Mouse (Mus musculus) cerebellum, adult 2 months (tissue): ENCODE data around the gene Kbtbd2. TPM values are rescaled to one million over a fixed set of nuclear protein-coding genes. Genes with fewer than 3 reads are reported as not detected.

Source experiments
- DNase-seq, 2 experiments: peaks; one replicate each; pipeline ENCODE4 v3.0.0; 2021
- H3K27ac ChIP-seq: fragments of 200-500 bp; 2 replicates; pipeline ENCODE4 v1.5.1; 2012; ENCODE audit warnings: low read length, control low read depth, inconsistent platforms; ENCODE audit not compliant: insufficient read depth
- H3K27me3 ChIP-seq: fragments of 200-500 bp; 2 replicates; pipeline ENCODE4 v1.6.1; 2012; ENCODE audit warnings: inconsistent platforms, mild to moderate bottlenecking, low read length, moderate library complexity; ENCODE audit not compliant: control insufficient read depth, insufficient read depth
- H3K4me1 ChIP-seq: fragments of 200-500 bp; 2 replicates; pipeline ENCODE4 v1.6.1; 2011; ENCODE audit warnings: low read length; ENCODE audit not compliant: control insufficient read depth, insufficient read depth
- H3K4me3 ChIP-seq: fragments of 200-500 bp; replicated peaks from 2 replicates; pipeline ENCODE3; 2011; ENCODE audit warnings: mild to moderate bottlenecking, low read depth, low read length, control low read depth; ENCODE audit not compliant: insufficient read depth
- CTCF ChIP-seq: fragments of 200-500 bp; IDR thresholded peaks from 2 replicates; pipeline ENCODE4 v1.5.1; 2011; ENCODE audit warnings: low read depth, mild to moderate bottlenecking, control low read depth, low read length, moderate library complexity, borderline replicate concordance; ENCODE audit not compliant: insufficient read depth
- POLR2A ChIP-seq: fragments of 200-500 bp; IDR thresholded peaks from 2 replicates; pipeline ENCODE4 v1.6.1; 2011; ENCODE audit warnings: low read length, control low read depth, borderline replicate concordance; ENCODE audit not compliant: insufficient read depth
- WGBS: fragments of 180-500 bp; shearing (Covaris S2); methylation state at CpG from one replicate; pipeline ENCODE4 v1.1.7; 2018; 5-methylcytosine and 5-hydroxymethylcytosine counted together
- polyA plus RNA-seq: library from polyadenylated mRNA; depleted of rRNA; stranded (reverse); fragments of >200 nt; gene quantifications from 2 replicates; pipeline ENCODE4 v1.2.3, GENCODE M21; 2012; rRNA removed

Gene Kbtbd2
- polyA plus RNA-seq, 1 experiment = 34.4 TPM

DNA sequence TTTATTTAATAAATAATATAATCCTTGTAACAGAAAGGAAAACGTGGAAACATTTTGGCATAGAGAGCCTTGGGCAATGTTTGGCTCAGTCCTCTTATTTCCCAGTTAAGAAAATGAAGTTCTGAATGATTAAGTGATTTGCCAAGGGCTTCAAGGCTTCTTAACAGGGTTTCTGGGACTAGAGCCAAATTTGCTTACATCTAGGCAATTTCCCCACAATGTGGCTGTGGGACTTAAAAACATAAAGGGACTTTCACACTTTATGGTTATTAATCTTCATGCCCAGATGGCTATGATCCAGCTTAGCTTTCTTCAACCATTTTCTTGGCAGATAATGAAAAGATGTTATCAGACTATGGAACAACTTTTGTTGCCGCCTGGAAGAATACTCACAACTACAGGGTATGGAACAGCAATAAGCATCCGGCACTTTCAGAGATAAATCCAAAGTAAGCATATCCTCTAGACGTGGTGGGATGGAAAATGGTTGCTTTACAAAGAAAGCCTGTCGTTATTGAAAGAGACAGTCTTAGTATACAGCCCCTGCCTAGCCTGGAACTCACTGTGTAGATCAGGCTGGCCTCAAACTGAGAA, 51.6 kb downstream of the Kbtbd2 start:
- 24% methylated on average over 5 of the region's 5 CpGs for WGBS
- DNase-seq = no peak

DNA sequence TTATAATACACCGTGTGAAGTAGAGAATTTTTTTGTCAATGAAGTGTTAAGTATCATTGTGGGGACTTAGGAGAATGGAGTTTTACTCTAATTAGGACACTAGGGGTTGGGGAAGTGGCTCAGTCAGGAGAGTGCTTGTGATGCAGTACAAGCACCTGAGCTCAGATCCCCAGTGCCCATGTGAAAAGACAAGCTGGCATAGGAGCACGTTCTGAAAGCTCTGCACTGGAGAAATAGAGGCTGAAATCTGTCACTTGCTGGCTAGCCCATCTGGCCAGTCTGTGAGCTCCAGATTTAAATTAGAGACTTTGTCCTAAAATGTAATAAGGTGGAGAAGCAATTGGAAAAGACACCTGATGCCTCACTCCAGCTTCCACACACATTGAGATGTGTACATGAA, 65.1 kb downstream of the Kbtbd2 start:
- WGBS = 47% methylated on average over 2 of the region's 2 CpGs
- H3K4me1 ChIP-seq = no peaks in the 10 kb centered on the region
- TF ChIP-seq POLR2A (no peak), CTCF (no peak)
- DNase-seq = peak in 1 of 2 experiments; percentile 40
- H3K4me3 ChIP-seq = no peak overlapping the region
- no peaks in the 10 kb centered on the region for H3K27me3 ChIP-seq
- H3K27ac ChIP-seq = no peak overlapping the region

More for the DNA sequence above, 51.6 kb downstream of the Kbtbd2 start:
- Histone ChIP-seq H3K4me3 (no peak overlapping the region), H3K27ac (no peak overlapping the region), H3K27me3 (no peaks in the 10 kb centered on the region), H3K4me1 (no peaks in the 10 kb centered on the region; the same call in 1 of the 2 replicates)
- TF ChIP-seq CTCF = no peak
- TF ChIP-seq POLR2A = no peak

Other genes starting within 250 kb of the Kbtbd2 start
- 29.9 and 35.3 TPM in 2 replicates for gene Pde1c, start 228.7 kb downstream of the Kbtbd2 start, polyA plus RNA-seq
- gene Lsm5, start 93.1 kb downstream of the Kbtbd2 start, polyA plus RNA-seq = 25.7 and 28.4 TPM in 2 replicates
- gene Avl9, start 82.9 kb downstream of the Kbtbd2 start, polyA plus RNA-seq = 20.8 and 21.2 TPM in 2 replicates
- gene Fkbp9, start 34.2 kb upstream of the Kbtbd2 start, polyA plus RNA-seq = 19.3 and 19.7 TPM in 2 replicates
- 38.8 and 47.7 TPM in 2 replicates for gene Nt5c3, start 126.1 kb upstream of the Kbtbd2 start, polyA plus RNA-seq
- gene Vmn1r4, start 126.2 kb upstream of the Kbtbd2 start, polyA plus RNA-seq = 0.33 and 0.59 TPM in 2 replicates
- not detected in 2 replicates for gene Vmn1r5, start 172.5 kb upstream of the Kbtbd2 start, polyA plus RNA-seq
- gene Vmn1r6, start 199.4 kb upstream of the Kbtbd2 start, polyA plus RNA-seq = not detected in 2 replicates
- gene Vmn1r7, start 227.5 kb upstream of the Kbtbd2 start, polyA plus RNA-seq = not detected in 2 replicates
- gene Vmn1r8, start 234.5 kb upstream of the Kbtbd2 start, polyA plus RNA-seq = not detected in 2 replicates